Mouse (Mus musculus): ENCODE results near the gene Myo1e.
A peak's percentile ranks its signal among the peaks of the same experiment; 100 is the strongest.

Gene Myo1e

DNA sequence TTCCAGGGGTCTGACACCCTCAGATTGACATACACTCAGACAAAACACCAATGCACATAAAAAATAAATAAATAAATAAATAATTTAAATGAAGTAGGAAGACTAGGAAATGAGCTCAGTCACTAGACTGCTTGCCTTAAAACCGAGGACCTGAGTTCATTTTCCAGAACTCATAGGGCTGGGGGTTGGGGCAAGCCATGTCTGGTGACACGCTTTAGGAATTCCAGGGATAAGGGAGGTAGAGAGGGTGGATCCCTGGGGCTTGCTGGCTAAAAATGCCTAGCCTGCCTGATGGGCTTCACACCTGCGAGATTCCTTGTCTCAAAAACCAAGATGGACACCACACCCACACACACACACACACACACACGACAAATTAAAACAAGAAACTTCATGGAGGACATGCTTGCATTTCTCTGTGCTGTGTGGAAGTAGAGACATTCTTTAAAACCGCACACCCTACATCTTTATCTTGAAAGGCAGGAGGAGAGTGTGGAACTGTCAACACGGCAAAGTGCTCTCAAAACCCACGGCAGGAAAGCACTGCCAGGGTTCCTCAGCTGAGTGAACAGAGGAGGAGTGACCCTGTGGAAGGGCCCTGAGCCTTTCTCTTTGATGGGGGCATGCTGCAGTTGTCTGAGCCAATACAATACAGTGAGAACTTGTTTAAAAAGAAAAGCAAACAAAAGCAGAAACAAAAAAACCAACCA is 13.5 kb downstream of the Myo1e start:
- no peak for DNase-seq (ENCODE audit: low read depth, low spot score)

GRCm38 (mm10) chr9:70223142-70223541 is 16.0 kb downstream of the Myo1e start:
- DNase-seq (ENCODE audit: low read depth, low spot score): no peak

DNA sequence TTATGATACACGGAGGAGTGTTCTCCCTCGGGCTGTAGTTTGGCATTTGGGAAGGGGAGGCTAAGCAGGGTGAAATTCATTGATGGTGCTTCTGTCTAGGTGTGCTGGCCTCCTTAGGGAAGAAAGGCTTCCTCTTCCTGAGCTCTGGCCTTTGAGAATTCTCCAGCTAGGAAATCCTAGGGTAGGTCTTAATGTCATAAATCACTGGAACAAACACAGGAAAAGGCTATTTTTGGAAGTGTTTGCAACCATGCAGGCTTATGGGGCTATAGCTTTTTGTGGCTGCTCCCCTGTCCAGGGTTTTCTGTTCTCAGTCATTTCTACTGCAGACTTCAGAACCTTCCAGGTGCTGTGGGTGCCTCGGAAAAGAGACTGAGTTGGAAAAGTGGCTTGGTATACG is 16.9 kb downstream of the Myo1e start:
- DNase-seq (ENCODE audit: low read depth, low spot score): no peak

GRCm38 (mm10) chr9:70226359-70226758 is 19.2 kb downstream of the Myo1e start:
- no peak for DNase-seq (ENCODE audit: low read depth, low spot score)

GRCm38 (mm10) chr9:70229823-70230222 is 22.7 kb downstream of the Myo1e start:
- DNase-seq (ENCODE audit: low read depth, low spot score): peak; percentile 83

GRCm38 (mm10) chr9:70232044-70233010 is 25.2 kb downstream of the Myo1e start:
- DNase-seq (ENCODE audit: low read depth, low spot score): peak; percentile 63

- no peak for DNase-seq (ENCODE audit: low read depth, low spot score)
Measured at GRCm38 (mm10) chr9:70237136-70237535, 30.0 kb downstream of the Myo1e start.

DNA sequence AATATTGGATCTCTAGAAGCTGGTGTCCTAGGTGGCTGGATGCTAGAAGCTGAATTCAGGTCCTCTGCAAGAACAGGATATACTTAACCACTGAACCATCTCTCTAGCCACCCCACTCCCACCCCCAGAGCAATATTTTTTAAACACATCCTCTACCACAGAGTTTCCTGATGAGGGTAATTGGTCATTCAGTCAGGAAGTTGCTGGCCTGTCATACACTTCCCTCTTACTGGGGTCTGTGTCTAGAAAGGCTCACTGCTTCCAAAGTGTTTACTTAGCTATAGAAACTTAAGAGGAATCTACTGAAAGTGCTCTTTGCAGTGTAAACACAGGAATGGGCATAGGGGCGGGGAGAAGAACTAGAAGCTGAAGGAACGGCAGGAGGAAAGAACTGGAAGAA is 30.4 kb downstream of the Myo1e start:
- DNase-seq (ENCODE audit: low read depth, low spot score): no peak

DNA sequence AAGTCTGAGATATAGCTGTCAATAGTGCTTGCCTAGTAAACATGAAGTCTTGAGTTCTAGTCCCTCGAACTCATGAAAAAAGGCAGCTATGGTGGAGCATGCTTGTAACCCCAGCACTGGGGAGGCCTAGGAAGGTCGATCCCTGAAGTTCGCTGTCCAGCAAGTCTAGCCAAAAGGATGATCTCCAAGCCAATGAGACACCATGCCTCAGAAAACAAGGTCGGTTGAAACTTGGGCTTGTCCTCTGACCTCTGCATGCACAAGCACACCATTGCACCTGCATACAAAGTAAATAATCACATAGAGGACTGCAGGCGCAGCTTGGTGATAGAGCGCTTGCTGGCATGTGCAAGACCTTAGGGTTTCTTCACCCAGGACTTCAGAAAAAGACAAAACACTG is 31.2 kb downstream of the Myo1e start:
- no peak for DNase-seq (ENCODE audit: low read depth, low spot score)

DNA sequence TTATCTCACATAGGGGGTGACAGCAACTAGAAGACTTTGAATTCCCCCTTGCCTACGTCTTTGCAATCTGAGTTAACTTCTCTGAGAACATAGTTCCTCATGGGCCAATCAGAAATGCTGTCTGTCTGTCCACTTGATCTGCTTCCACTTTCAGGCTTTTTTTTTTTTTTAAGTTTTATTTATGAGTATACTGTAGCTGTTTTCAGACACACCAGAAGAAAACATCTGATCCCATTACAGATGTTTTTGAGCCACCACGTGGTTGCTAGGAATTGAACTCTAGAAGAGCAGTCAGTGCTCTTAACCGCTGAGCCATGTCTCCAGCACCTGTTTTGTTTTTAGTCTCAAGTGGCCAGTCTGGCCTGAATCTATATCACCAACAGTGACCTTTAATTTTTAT is 32.1 kb downstream of the Myo1e start:
- no peak for DNase-seq (ENCODE audit: low read depth, low spot score)

DNA sequence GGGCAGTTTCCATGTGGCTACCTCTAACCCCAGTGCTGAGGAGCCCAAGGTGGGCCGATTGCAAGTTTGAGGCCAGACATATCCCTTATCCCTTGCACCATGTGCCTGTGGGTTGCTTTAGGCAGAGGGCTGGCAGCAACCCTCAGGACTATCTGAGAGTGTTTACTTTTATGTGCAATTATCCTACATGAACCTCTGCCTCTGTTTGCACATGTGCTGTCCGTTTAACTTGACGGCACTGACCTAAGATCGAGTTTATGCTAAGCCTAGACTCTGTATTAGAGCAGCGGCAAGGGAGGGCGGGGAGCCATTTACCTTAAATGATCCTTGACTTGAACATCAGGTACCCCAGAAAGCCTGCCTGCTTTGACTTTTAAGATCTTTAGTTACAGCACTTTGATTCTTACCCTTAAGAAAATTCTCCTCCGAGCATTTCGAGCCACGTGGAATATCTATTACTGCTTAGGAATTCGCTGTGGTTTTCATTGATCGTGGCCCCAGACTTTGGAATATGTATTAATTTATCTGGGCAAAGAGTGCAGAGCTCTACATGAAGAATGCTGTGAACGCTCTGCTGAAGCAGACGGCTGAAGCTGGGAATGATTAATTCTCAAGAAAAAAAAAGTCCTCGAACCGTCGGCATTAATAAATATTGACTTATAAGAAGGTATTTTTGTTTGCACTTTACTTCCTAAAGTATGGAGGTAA is 33.7 kb downstream of the Myo1e start:
- no peak for DNase-seq (ENCODE audit: low read depth, low spot score)

GRCm38 (mm10) chr9:70241411-70241961 is 34.3 kb downstream of the Myo1e start:
- DNase-seq (ENCODE audit: low read depth, low spot score): peak; percentile 56

- DNase-seq (ENCODE audit: low read depth, low spot score): peak; percentile 69
Measured at GRCm38 (mm10) chr9:70242112-70242862, 35.1 kb downstream of the Myo1e start.

- DNase-seq (ENCODE audit: low read depth, low spot score): no peak
Measured at GRCm38 (mm10) chr9:70243241-70243640, 36.1 kb downstream of the Myo1e start.

DNA sequence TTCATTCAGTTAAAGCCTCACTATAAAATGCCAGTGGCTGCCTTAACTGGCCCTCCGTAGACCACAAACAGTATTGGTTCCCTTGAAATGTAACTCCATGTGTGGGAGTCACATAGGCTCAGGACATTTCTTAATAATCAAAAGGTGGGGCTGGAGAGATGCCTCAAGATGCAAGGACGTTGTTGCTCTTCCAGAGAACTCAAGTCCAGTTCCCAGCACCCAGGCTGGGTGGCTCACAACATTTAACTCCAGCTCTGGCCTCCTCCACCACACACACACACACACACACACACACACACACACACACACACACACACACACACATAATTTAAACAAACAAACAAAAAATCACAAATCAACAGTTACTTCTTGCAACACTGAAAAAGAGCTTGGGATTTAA is 36.6 kb downstream of the Myo1e start:
- DNase-seq (ENCODE audit: low read depth, low spot score): no peak

GRCm38 (mm10) chr9:70244115-70244514 is 37.0 kb downstream of the Myo1e start:
- no peak for DNase-seq (ENCODE audit: low read depth, low spot score)

- DNase-seq (ENCODE audit: low read depth, low spot score): no peak
Measured at GRCm38 (mm10) chr9:70245040-70245439, 37.9 kb downstream of the Myo1e start.

GRCm38 (mm10) chr9:70246427-70246826 is 39.3 kb downstream of the Myo1e start:
- DNase-seq (ENCODE audit: low read depth, low spot score): no peak

- DNase-seq (ENCODE audit: low read depth, low spot score): peak; percentile 23
Measured at GRCm38 (mm10) chr9:70248046-70248445, 40.9 kb downstream of the Myo1e start.

GRCm38 (mm10) chr9:70248826-70249225 is 41.7 kb downstream of the Myo1e start:
- peak; percentile 89 for DNase-seq (ENCODE audit: low read depth, low spot score)
